Mouse (Mus musculus) midbrain, postnatal 0 days (tissue): Measurements from ENCODE around the gene Mex3d. TPM values are rescaled to one million over a fixed set of nuclear protein-coding genes. Genes with fewer than 3 reads are reported as not detected.

Experiments used
- ATAC-seq: fragments of 200-750 bp; cut with Nextera tagmentation; 2 replicates; pipeline ENCODE4 v1.8.0; 2017; ENCODE audit warnings: moderate number of reproducible peaks, mild to moderate bottlenecking, moderate TSS enrichment, moderate library complexity; ENCODE audit not compliant: low FRiP score
- DNase-seq: peaks from one replicate; pipeline ENCODE4 v3.0.0-alpha.2; 2015; ENCODE audit warnings: low spot score
- H3K27ac ChIP-seq: fragments of 300-500 bp; sonication (generic); 2 replicates; pipeline ENCODE4 v1.5.1; 2014; ENCODE audit warnings: low read depth, mild to moderate bottlenecking, low read length, mixed read lengths
- H3K27me3 ChIP-seq: fragments of 300-500 bp; sonication (generic); 2 replicates; pipeline ENCODE4 v1.6.1; 2014; ENCODE audit warnings: low read length, control low read depth, mixed read lengths; ENCODE audit not compliant: insufficient read depth
- H3K36me3 ChIP-seq: fragments of 300-500 bp; sonication (generic); 2 replicates; pipeline ENCODE4 v1.6.1; 2014; ENCODE audit warnings: low read length, control low read depth, mixed read lengths; ENCODE audit not compliant: insufficient read depth
- H3K4me1 ChIP-seq: fragments of 300-500 bp; sonication (generic); 2 replicates; pipeline ENCODE4 v1.6.1; 2014; ENCODE audit warnings: mild to moderate bottlenecking, control low read depth, antibody characterized with exemption, low read length, mixed read lengths; ENCODE audit not compliant: insufficient read depth
- H3K4me2 ChIP-seq: fragments of 300-500 bp; sonication (generic); 2 replicates; pipeline ENCODE4 v1.6.1; 2014; ENCODE audit warnings: low read depth, mild to moderate bottlenecking, low read length, mixed read lengths; ENCODE audit not compliant: poor library complexity, severe bottlenecking
- H3K4me3 ChIP-seq: fragments of 300-500 bp; sonication (generic); 2 replicates; pipeline ENCODE4 v1.5.1; 2014; ENCODE audit warnings: low read depth, mild to moderate bottlenecking, low read length, moderate library complexity
- H3K9ac ChIP-seq: fragments of 300-500 bp; sonication (generic); replicated peaks from 2 replicates; pipeline ENCODE4 v1.6.1; 2014; ENCODE audit warnings: mild to moderate bottlenecking, low read length, moderate library complexity, mixed read lengths; ENCODE audit not compliant: poor library complexity, severe bottlenecking
- H3K9me3 ChIP-seq: fragments of 300-500 bp; sonication (generic); 2 replicates; pipeline ENCODE4 v1.6.1; 2016; ENCODE audit warnings: low read length, control low read depth
- CTCF ChIP-seq: IDR thresholded peaks from 2 replicates; pipeline ENCODE4 v1.5.1; 2016; ENCODE audit warnings: antibody characterized with exemption, mild to moderate bottlenecking
- WGBS: fragments of 180-500 bp; shearing (Covaris S2); extraction: QIAGEN DNeasy Blood & Tissue Kit; methylation state at CpG from one replicate; pipeline ENCODE4 v1.1.7; 2014; 5-methylcytosine and 5-hydroxymethylcytosine counted together
- polyA plus RNA-seq: library from polyadenylated mRNA; unstranded; fragments of >200 nt; fragmentation: Nextera tagmentation; extraction: Ambion mirVana; gene quantifications from 2 replicates; pipeline ENCODE4 v1.2.1, GENCODE M21; 2015
- total RNA-seq: library from RNA; depleted of rRNA; stranded (reverse); fragments of >200 nt; gene quantifications from 2 replicates; pipeline ENCODE4 v1.2.3, GENCODE M21; 2014

The Mex3d gene
- total and polyA plus RNA-seq, 2 experiments from 2014 or later, result 13.9 to 147 TPM

DNA sequence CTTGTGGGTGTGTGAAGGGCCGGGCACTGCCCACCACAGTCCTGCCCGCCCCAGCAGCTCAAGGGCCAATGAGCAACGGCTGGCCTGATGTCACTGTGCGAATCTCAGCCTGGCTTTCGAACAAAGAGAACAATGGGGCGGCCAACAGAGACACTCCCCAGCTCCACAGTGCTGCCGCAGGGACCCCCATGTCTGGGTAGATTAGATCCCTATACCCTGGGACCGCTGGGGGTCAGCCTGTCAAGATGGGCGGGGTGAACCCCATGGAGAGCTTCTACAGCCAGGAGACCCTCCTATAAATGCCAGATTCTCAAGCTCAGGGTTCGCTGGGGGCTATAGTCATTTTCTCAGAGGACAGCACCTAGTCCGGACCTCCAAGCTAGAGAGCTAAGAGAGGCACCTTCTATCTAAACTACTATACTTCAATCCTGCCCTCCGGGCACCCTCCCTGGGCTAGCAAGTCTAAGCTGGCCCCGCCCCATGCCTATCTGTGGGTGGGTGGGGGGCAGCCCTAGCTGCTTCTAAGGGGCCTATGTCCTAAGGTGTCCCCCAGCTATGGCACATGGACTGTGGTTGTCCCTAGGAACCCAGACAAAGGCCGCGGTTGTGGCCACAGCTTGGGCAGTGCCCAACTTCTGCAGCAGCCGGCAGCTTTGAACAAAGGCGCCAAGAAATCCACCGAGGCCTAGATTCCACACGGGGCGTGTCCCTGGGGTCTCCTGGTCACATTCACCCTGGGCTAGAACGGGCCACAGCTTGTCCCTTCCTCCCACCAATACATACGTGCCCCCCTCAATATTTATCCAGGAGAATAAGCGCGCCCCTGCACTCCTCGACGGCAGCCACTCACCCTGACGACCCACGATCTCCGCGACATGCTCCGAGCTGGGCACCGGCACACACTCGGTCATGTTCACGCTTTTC, 1.4 kb downstream of the Mex3d start:
- H3K4me1 ChIP-seq, result peaks cover 16% of the 10 kb centered on the region
- peaks cover 16% of the 10 kb centered on the region for H3K36me3 ChIP-seq
- no peaks in the 10 kb centered on the region for H3K9me3 ChIP-seq
- DNase-seq (peak; percentile 89), ATAC-seq (peak; percentile 68)
- no peak; the same call in 1 of the 2 replicates for TF ChIP-seq CTCF
- peak overlapping the region; percentile 99 for H3K9ac ChIP-seq
- peak overlapping the region; percentile 96 for H3K27ac ChIP-seq
- H3K4me3 ChIP-seq, result peak overlapping the region; percentile 59
- no peaks in the 10 kb centered on the region for H3K27me3 ChIP-seq
- under 1% methylated on average over 34 of the region's 34 CpGs for WGBS
- peak overlapping the region; percentile 94 for H3K4me2 ChIP-seq

DNA sequence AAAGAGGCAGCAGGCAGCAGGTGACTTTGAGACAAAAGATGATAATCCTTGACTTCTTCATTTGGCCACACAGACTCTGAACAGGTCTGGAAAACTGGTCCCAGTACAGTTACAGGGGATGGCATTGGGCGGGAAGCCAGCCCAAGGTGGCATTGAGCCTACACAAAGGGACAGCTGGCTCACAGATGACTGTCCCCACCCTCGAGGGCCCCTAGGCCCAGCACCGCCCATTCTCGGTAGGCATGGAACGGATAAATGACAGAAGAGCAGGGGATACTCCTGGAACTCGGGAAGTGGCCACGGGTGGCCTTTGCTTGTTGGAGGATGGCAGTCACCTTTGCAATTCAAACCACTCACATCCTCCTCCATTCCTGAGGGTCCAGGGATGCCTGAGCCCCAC, 2.1 kb downstream of the Mex3d start:
- H3K9ac ChIP-seq, result peak overlapping the region; percentile 99
- no peaks in the 10 kb centered on the region for H3K9me3 ChIP-seq
- H3K36me3 ChIP-seq, result peaks cover 20% of the 10 kb centered on the region
- DNase-seq (peak; percentile 55), ATAC-seq (no peak)
- WGBS, result 3% methylated on average over 7 of the region's 7 CpGs
- H3K27me3 ChIP-seq, result no peaks in the 10 kb centered on the region
- no peak for TF ChIP-seq CTCF
- peak overlapping the region; percentile 94 for H3K4me2 ChIP-seq
- peaks cover 16% of the 10 kb centered on the region for H3K4me1 ChIP-seq
- H3K27ac ChIP-seq, result peak overlapping the region; percentile 96
- H3K4me3 ChIP-seq, result peak overlapping the region; percentile 59

DNA sequence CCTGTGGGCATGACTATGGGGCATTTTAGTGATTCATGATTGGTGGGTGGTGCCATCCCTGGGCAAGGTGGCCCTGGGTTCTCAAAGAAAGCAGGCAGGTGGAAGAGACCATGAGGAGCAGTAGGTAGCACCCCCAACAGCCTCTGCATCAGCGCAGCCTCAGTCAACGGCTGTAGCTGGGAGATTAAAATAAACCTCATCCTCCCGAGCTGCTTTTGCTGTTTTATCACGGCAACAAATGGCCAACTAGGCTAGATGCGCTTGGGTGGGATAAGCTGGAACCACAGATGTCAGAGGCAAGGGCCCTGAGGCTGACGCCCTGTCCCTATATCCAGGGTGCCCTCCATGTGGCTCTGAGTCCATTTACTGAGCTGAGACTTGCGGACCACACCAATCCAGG, 2.8 kb downstream of the Mex3d start:
- ATAC-seq (no peak), DNase-seq (no peak)
- H3K27ac ChIP-seq, result peak overlapping the region; percentile 96
- H3K9me3 ChIP-seq, result no peaks in the 10 kb centered on the region
- peak overlapping the region; percentile 99 for H3K9ac ChIP-seq
- no peaks in the 10 kb centered on the region for H3K27me3 ChIP-seq
- H3K36me3 ChIP-seq, result peaks cover 25% of the 10 kb centered on the region
- WGBS, result 43% methylated on average over 7 of the region's 7 CpGs
- H3K4me1 ChIP-seq, result peaks cover 16% of the 10 kb centered on the region
- peak overlapping the region; percentile 94 for H3K4me2 ChIP-seq
- no peak for TF ChIP-seq CTCF
- peak overlapping the region; percentile 59 for H3K4me3 ChIP-seq

DNA sequence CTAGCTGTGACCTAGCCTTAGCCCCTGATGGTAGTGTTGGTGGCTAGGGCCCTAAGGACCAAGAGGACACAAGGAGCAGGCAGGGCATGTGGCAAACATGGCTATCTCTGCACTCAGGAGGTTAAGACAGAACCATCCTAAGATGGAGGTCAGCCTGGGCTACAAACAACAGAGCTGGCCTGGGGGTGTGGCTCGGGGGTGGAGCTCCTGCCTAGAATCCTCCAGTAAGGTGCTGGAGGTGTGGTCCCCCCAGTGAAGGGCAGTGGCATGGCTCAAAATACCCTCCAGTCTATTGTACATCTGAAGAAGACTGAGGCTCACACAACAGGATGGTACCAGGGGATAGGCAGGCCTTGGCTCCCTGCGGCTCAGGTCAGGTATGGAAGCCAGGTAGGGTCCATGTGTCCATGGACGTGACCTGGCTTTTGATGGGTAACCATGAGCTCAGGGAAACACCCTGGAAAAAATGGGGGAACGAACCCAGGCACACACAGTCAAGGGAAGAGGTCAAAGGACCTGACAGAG, 3.3 kb downstream of the Mex3d start:
- TF ChIP-seq CTCF, result no peak
- Histone ChIP-seq H3K36me3 (peaks cover 31% of the 10 kb centered on the region), H3K4me1 (peaks cover 16% of the 10 kb centered on the region), H3K27me3 (no peaks in the 10 kb centered on the region), H3K9ac (peak overlapping the region; percentile 99), H3K4me2 (peak overlapping the region; percentile 94), H3K4me3 (peak overlapping the region; percentile 59), H3K27ac (peak overlapping the region; percentile 96; the same call in 1 of the 2 replicates), H3K9me3 (no peaks in the 10 kb centered on the region)
- DNase-seq (no peak), ATAC-seq (no peak)
- 83% methylated on average over 4 of the region's 4 CpGs for WGBS

DNA sequence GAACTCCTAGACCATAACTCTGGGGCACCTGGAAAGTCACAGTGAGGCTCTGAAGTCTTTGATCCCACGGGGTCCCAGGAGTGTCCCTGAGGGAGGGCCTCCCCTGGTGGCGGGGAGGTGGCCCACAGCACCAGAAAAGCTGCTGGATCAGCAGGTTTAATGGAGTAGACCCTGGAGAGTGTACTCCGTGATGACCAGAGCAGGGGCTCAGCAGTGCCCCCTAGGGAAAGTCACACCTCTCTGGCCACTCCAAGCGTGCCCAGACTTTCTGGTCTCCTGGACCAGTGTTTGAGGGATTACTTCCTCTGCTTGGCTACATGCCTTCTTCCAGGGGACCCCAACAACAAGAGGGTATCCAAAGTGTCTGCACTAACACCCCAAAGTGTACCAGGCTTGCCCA, 4.0 kb downstream of the Mex3d start:
- peak; percentile 47 for TF ChIP-seq CTCF
- peak overlapping the region; percentile 59 for H3K4me3 ChIP-seq
- H3K4me1 ChIP-seq, result peaks cover 14% of the 10 kb centered on the region
- no peaks in the 10 kb centered on the region for H3K27me3 ChIP-seq
- DNase-seq (no peak), ATAC-seq (no peak)
- 51% methylated on average over 4 of the region's 4 CpGs for WGBS
- peaks cover 31% of the 10 kb centered on the region for H3K36me3 ChIP-seq
- no peak overlapping the region for H3K27ac ChIP-seq
- peak overlapping the region; percentile 99 for H3K9ac ChIP-seq
- H3K9me3 ChIP-seq, result no peaks in the 10 kb centered on the region
- peak overlapping the region; percentile 94 for H3K4me2 ChIP-seq
